Mouse (Mus musculus): Measurements from ENCODE around the gene Hist1h2aa.

Hist1h2aa gene

GRCm38 (mm10) chr13:23946254-23946653 lies 12.0 kb downstream of the Hist1h2aa start:
- ATAC-seq (ENCODE audit: low TSS enrichment): no peak

DNA sequence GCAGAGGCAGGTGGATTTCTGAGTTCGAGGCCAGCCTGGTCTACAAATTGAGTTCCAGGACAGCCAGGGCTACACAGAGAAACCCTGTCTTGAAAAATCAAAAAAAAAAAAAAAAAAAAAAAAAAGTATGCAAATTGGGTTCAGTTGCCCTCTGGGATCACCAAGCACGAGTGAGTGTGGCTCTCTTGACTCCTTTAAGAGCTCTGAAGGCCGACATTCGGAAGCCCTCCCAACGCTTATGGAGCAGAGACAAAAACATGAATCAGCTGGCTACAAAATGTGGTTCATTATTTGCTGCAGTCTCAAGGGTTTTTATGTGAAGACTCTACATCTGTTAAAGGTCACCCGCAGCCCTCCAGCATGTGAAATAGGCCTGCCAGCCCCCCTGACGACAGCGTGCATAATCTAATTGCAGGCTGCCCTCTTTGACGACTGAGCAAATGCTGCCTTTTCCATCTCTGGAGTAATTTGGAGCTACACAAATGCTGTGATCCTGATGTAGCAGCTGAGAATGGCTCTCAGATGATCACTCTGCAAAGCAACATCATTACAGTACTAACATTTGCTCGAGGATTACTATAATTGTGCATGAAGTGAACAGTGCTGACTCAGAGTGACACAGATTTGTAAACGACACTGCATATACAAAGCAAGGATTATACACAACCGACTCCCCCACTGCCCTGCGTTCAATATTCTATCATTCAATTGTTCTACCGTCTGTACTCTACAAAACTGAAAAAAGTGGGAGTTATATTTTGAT lies 15.4 kb downstream of the Hist1h2aa start:
- ATAC-seq (ENCODE audit: low TSS enrichment): peak; percentile 79

- ATAC-seq (ENCODE audit: low TSS enrichment): 0 out of 2 replicates have a peak, but pooled peaks have one; percentile 34
Measured at GRCm38 (mm10) chr13:23950928-23951327, 16.7 kb downstream of the Hist1h2aa start.

DNA sequence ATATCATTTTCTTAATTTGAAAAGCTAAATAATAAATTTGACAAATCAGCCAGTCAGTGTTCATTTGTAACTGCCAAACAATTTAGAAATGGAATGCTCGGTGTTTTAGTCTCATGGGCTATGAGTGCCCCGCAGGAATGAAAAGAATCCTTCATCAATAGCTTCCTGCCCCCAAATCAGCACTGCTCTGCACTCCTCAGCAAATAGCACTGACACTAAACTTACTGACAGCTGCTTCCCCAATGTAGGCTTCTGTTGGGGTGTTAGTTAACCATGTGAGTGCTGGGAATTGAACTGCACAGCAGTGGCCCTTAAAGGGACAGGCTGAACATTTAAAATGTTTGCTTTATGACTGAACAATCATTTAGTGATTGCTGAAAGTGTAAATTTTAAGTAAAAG lies 25.5 kb downstream of the Hist1h2aa start:
- no peak for ATAC-seq (ENCODE audit: low TSS enrichment)

GRCm38 (mm10) chr13:23964909-23965308 lies 30.6 kb downstream of the Hist1h2aa start:
- ATAC-seq (ENCODE audit: low TSS enrichment): peak; percentile 93

DNA sequence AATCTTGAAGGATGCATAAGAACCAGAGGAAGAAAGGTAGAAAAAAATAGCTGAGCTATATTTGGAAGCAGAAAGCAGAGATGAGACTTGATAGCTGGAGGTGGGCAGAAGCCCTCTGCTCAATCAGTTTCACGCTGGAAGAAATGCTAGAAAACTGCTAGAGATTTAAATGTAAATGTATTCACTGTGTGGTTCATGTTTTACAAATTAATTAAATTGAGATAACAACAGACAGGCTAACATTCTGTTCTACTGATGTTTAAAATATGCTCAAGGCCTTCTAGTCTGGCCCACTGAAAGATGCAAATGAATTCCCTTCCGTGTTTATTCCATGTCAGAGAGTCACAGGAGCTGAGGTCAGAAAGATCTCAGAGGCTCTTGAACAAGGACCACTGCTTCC lies 37.6 kb downstream of the Hist1h2aa start:
- ATAC-seq (ENCODE audit: low TSS enrichment): peak; percentile 76

DNA sequence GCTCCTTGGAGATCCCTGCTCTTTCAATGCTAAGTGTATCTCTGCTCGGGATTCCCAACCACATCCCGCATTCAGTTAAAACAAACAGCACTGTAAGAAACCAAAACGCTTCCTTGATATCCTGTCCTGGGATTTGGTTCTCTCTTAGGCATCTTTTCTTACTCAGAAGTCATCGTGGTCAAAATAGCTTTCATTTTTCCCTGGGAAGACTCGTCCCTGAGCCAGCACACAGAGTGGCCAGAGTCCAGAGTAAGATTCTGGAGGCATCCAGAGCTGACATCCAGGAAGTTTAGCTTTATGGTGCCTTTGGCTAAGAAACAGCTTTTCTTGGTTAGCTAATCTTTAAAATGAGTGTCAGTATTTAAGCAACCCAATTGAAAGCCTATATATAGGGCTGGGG lies 38.0 kb downstream of the Hist1h2aa start:
- ATAC-seq (ENCODE audit: low TSS enrichment): 0 out of 2 replicates have a peak, but pooled peaks have one; percentile 13

Data from frontal cortex, adult (tissue).